Mouse (Mus musculus) liver, embryonic 12.5 days (tissue): Measurements from ENCODE around the gene Poldip2. TPM values are rescaled to one million over a fixed set of nuclear protein-coding genes. Genes with fewer than 3 reads are reported as not detected.

Experiments used
- ATAC-seq: fragments of 200-750 bp; cut with Nextera tagmentation; 2 replicates; pipeline ENCODE4 v1.8.0; 2017; ENCODE audit warnings: moderate number of reproducible peaks, mild to moderate bottlenecking, moderate library complexity
- H3K27ac ChIP-seq: fragments of 300-500 bp; sonication (generic); 2 replicates; pipeline ENCODE4 v1.5.1; 2016; ENCODE audit warnings: mild to moderate bottlenecking
- H3K27me3 ChIP-seq: fragments of 300-500 bp; sonication (generic); replicated peaks from 2 replicates; pipeline ENCODE4 v1.6.1; 2016; ENCODE audit warnings: mild to moderate bottlenecking, moderate library complexity
- H3K36me3 ChIP-seq: fragments of 300-500 bp; sonication (generic); 2 replicates; pipeline ENCODE4 v1.6.1; 2016; ENCODE audit warnings: mild to moderate bottlenecking, moderate library complexity
- H3K4me1 ChIP-seq: fragments of 300-500 bp; sonication (generic); 2 replicates; pipeline ENCODE4 v1.6.1; 2016
- H3K4me2 ChIP-seq: fragments of 300-500 bp; sonication (generic); 2 replicates; pipeline ENCODE4 v1.6.1; 2016; ENCODE audit warnings: mild to moderate bottlenecking, moderate library complexity
- H3K4me3 ChIP-seq: fragments of 300-500 bp; sonication (generic); 2 replicates; pipeline ENCODE4 v1.5.1; 2016; ENCODE audit warnings: mild to moderate bottlenecking, moderate library complexity
- H3K9ac ChIP-seq: fragments of 300-500 bp; sonication (generic); 2 replicates; pipeline ENCODE4 v1.6.1; 2016; ENCODE audit warnings: mild to moderate bottlenecking, moderate library complexity
- H3K9me3 ChIP-seq: fragments of 300-500 bp; sonication (generic); replicated peaks from 2 replicates; pipeline ENCODE4 v1.6.1; 2016; ENCODE audit warnings: mild to moderate bottlenecking, moderate library complexity
- WGBS: fragments of 180-500 bp; shearing (Covaris S2); methylation state at CpG from one replicate; pipeline ENCODE4 v1.1.7; 2016; ENCODE audit not compliant: insufficient replicate concordance; 5-methylcytosine and 5-hydroxymethylcytosine counted together
- polyA plus RNA-seq: library from polyadenylated mRNA; unstranded; fragments of >200 nt; fragmentation: Nextera tagmentation; extraction: Ambion mirVana; gene quantifications from 2 replicates; pipeline ENCODE4 v1.2.1, GENCODE M21; 2016

Gene Poldip2
- polyA plus RNA-seq: 96.0 and 96.7 TPM in 2 replicates

DNA sequence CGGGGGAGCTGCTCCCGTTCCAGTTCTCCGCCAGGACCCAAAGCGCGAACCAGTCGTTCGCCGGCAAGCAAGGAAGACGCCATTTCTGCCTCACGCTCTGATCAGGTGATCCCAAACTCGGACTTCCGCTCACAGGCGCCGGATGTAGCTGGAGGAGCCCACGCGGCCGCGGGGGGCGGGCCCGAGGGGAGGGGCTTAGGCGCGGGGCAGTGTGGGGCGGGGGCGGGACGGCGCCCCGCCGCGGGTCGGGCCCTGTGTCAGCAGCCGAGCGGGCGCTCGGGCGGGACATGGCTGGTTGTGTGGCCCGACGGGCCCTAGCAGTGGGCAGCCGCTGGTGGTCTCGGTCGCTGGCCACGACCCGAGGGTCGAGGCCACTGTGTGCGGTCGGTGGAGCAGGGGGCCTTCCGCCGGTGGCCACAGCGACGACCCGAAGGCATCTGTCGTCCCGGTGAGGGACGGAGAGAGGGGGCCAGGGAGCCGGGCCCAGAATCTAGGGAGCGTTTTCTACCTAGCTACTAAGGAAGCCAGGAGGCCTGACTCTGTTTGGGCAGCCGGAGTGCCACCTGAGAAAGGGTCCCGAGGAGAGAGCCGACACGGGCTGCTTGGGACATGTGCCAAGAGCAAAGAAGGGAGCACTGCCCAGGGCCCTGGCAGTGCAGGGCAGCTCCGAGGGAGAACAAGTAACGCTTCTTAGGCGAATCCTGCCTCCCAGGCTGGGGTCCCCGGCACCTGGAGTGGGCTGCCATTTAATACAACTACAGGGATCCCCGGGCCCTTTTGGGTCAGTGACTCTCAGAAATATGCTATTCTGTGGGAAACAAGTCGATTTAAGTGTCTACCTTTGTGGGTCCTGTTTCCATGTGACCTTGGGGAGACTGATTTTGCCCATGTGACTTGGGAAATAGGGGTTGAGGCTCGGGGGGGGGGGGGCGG is at the start of gene Poldip2, which contains the start of gene Tmem199:
Gene Poldip2, plus strand, starts transcription at position 169 of the 933 bp plus-strand sequence.
Gene Tmem199, minus strand, starts transcription at position 148 of the 933 bp plus-strand sequence.
- H3K27ac ChIP-seq: peak within 1 kb of the TSS; percentile 84
- peaks cover 62% of the 10 kb centered on the region for H3K36me3 ChIP-seq
- H3K9me3 ChIP-seq: no peaks in the 10 kb centered on the region
- peak within 1 kb of the TSS; percentile 95 for H3K9ac ChIP-seq
- H3K4me3 ChIP-seq: peak within 1 kb of the TSS; percentile 86
- no peaks in the 10 kb centered on the region for H3K27me3 ChIP-seq
- peak within 1 kb of the TSS; percentile 92 for H3K4me2 ChIP-seq
- under 1% methylated on average over 67 of the region's 67 CpGs for WGBS
- H3K4me1 ChIP-seq: peaks cover 25% of the 10 kb centered on the region
- peak; percentile 95 for ATAC-seq

DNA sequence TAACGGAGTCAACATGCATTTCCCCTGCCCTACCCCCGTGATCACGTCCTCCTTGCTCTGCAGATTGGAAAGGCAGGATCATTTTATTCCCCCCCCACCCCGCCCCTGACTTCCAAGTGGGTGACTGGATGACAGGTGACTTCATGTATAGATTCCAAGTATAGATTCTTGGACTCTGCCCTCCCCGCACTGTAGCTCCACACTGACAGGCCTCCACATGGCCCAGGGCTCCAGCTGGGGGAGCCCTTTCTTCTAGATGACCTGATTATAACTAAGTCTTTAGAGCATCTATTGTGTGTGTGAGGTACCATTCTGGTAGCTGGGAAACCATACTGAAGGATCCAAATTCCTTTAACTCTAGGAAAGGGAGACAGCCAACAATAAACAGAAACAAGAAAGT is 49.3 kb upstream of the Poldip2 start:
- Histone ChIP-seq H3K27ac (no peak overlapping the region), H3K9me3 (peaks cover 6% of the 10 kb centered on the region; the same call in 1 of the 2 replicates), H3K4me2 (no peak overlapping the region), H3K4me1 (peaks cover 48% of the 10 kb centered on the region), H3K4me3 (no peak overlapping the region), H3K36me3 (no peaks in the 10 kb centered on the region), H3K27me3 (no peaks in the 10 kb centered on the region), H3K9ac (no peak overlapping the region)
- no peak for ATAC-seq
- WGBS: 69% methylated on average over 5 of the region's 5 CpGs

DNA sequence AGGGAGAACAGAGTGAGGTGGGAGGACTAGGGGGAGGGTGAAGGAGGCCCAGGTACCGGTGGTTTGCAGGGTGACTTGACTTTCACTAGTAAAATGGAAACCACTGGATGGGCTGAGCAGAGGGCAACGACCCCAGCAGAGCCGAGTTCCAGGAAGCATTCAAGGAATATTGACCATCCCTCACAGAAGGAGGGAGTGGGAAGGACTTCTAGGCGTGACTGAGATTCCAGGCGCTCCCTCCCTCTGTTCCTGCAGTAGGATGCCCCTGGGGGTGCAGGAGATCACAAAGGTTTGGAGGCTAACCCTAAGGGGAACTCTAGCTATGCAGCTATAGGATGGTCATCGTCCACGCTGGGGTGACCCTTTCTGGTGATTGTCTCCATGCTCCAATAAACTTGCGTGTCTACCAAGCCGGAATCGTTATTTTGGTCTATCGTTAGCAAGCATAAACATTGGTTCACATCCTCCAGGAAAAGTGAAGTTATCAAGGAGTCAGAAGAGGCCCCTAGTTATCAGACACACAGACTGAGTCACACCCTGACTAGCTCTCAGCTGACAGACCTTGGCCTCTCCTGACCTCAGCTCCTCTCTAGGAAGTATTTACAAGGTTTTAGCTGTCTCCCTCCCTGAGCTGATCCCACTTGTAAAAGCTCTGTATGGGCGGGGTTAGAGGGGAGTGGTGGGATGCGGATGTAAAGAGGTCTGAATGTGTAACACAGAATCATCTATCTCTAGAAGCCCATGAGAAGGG is 48.5 kb upstream of the Poldip2 start:
- Histone ChIP-seq H3K4me2 (peak overlapping the region; percentile 37), H3K4me3 (no peak overlapping the region), H3K9me3 (peaks cover 6% of the 10 kb centered on the region; the same call in 1 of the 2 replicates), H3K27ac (no peak overlapping the region), H3K36me3 (no peaks in the 10 kb centered on the region), H3K27me3 (no peaks in the 10 kb centered on the region), H3K4me1 (peaks cover 48% of the 10 kb centered on the region), H3K9ac (no peak overlapping the region)
- 40% methylated on average over 13 of the region's 13 CpGs for WGBS
- ATAC-seq: no peak

DNA sequence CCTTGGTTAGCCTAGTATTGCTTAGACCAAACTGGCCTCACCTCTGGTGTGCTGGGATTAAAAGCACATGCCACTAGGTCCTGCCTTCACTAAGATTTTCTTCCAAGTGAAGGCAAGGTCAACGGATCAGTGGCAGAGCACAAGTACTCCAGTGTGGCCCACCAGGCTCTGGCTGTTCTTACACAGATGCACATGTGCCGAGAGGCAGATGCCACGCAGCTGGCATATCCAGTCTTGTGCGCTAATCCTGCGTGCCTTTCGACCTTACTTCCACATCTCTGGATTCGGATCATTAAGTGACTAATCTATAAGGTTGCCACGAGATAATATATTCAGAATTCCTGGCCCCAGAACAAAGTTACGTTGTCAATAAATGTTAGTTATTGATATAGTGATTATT is 46.9 kb upstream of the Poldip2 start:
- H3K4me2 ChIP-seq: peak overlapping the region; percentile 90

DNA sequence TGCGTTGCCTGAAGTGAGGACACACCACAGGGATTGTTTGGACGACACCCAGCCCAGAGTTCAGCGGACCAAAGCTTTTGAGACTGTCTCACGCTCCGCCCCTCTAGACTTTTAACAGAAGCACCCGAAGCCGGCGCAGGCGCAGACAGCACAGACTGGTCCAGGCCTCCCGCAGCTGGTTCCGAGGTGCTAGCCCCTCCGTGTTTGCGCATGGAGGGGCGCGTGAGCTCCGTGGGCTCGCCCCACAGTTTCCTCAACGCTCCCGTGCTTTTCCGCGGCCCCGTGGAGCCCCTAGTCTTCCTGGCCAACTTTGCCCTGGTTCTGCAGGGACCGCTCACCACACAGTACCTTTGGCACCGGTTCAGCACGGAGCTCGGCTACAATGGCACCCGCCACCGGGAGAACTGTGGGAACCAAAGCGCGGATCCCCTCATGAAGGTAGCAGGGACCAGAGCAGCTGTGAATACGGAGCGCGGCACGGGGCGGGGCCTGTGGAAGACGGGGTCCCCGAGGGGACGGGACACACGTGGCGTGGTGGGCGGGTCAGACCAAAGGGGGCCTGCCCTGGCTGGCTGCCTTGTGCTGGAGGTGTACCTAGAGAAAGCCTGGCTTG is 46.3 kb upstream of the Poldip2 start, which contains the start of gene Slc46a1:
Gene Slc46a1, plus strand, starts transcription at position 130 of the 613 bp plus-strand sequence.
- peak; percentile 86 for ATAC-seq
- Histone ChIP-seq H3K9ac (peak within 1 kb of the TSS; percentile 74), H3K4me3 (peak within 1 kb of the TSS; percentile 65), H3K27ac (peak within 1 kb of the TSS; percentile 81), H3K27me3 (no peaks in the 10 kb centered on the region), H3K36me3 (no peaks in the 10 kb centered on the region), H3K4me1 (peaks cover 48% of the 10 kb centered on the region), H3K9me3 (peaks cover 6% of the 10 kb centered on the region; the same call in 1 of the 2 replicates), H3K4me2 (peak within 1 kb of the TSS; percentile 90)
- WGBS: under 1% methylated on average over 41 of the region's 41 CpGs

More for the DNA sequence above, 46.9 kb upstream of the Poldip2 start:
- Histone ChIP-seq H3K9me3 (peaks cover 6% of the 10 kb centered on the region; the same call in 1 of the 2 replicates), H3K4me3 (peak overlapping the region; percentile 65), H3K27me3 (no peaks in the 10 kb centered on the region), H3K36me3 (no peaks in the 10 kb centered on the region), H3K9ac (no peak overlapping the region), H3K27ac (no peak overlapping the region), H3K4me1 (peaks cover 48% of the 10 kb centered on the region)
- WGBS: 51% methylated on average over 9 of the region's 9 CpGs
- ATAC-seq: no peak

DNA sequence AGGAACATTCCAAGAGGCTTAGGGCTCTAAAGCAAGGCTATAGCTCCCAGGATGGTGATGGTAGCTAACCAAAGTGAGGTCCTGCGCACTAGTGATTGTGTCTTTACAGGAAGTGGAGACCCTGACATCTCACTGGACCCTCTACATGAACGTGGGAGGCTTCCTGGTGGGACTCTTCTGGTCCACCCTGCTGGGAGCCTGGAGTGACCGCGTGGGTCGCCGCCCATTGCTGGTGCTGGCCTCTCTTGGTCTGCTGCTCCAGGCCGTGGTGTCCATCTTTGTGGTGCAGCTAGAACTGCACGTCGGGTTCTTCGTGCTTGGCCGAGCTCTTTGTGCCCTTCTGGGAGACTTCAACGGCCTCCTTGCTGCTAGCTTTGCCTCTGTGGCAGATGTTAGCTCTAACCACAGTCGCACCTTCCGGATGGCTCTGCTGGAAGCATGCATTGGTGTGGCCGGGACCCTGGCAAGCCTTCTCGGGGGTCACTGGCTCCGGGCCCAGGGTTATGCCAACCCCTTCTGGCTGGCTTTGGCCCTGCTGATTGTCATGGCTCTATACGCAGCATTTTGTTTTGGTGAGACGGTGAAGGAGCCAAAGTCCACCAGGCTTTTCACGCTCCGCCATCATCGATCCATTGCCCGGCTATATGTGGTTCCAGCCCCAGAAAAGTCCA is 45.6 kb upstream of the Poldip2 start:
- Histone ChIP-seq H3K4me3 (peak overlapping the region; percentile 65), H3K36me3 (no peaks in the 10 kb centered on the region), H3K9me3 (peaks cover 6% of the 10 kb centered on the region; the same call in 1 of the 2 replicates), H3K27ac (no peak overlapping the region), H3K4me1 (peaks cover 48% of the 10 kb centered on the region), H3K27me3 (no peaks in the 10 kb centered on the region), H3K4me2 (peak overlapping the region; percentile 90), H3K9ac (peak overlapping the region; percentile 74; the same call in 1 of the 2 replicates)
- 69% methylated on average over 23 of the region's 23 CpGs for WGBS
- ATAC-seq: peak; percentile 27; the same call in 1 of the 2 replicates

DNA sequence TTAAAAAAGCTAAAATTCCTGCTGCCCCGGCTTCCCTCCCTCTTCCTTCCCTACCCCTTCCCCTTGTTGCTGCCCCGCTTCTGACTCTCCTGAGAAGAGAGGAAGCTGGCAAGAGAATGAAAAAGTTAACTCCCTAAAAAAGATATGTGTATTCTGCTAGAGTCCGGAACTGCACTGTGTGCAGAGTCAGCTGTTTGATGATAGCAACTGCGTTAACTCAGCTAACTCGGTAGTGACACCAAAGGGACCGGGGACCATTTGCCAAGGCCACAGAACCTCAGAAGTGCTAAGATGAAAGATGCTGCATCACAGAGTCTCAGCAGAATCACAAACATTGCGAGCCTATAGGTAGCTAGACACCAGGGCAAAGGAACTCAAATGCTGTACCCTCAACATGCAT is 44.5 kb upstream of the Poldip2 start:
- 0 out of 2 replicates have a peak, but pooled peaks cover 2% of the 10 kb centered on the region for H3K27me3 ChIP-seq
- no peak overlapping the region for H3K9ac ChIP-seq
- no peak overlapping the region for H3K27ac ChIP-seq
- WGBS: 55% methylated on average over 7 of the region's 7 CpGs
- H3K9me3 ChIP-seq: no peaks in the 10 kb centered on the region
- no peak overlapping the region for H3K4me3 ChIP-seq
- H3K4me2 ChIP-seq: no peak overlapping the region
- no peaks in the 10 kb centered on the region for H3K36me3 ChIP-seq
- peaks cover 48% of the 10 kb centered on the region for H3K4me1 ChIP-seq
- ATAC-seq: no peak

DNA sequence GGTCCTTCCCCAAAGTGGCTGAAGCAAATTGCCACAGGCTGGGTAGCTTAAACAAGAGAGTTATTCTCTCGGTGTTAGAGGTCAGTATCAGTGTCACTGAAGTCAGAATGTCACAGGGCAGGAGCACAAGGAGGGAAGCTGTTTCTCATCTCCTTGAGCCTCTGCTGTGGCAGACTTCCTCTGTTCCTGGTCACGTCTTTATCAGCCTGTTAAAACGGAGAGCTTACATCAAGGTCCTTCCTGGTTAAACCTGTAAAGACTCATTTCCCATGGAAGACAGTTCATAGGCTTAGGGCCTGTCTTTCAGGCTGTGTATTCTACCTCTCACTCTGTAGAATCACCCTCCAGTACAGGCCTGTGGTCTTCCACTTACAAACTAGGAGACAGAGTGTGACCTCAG is 44.1 kb upstream of the Poldip2 start:
- H3K4me3 ChIP-seq: no peak overlapping the region
- H3K36me3 ChIP-seq: no peaks in the 10 kb centered on the region
- H3K27ac ChIP-seq: no peak overlapping the region
- H3K4me1 ChIP-seq: peaks cover 44% of the 10 kb centered on the region
- no peaks in the 10 kb centered on the region for H3K9me3 ChIP-seq
- 27% methylated on average over 3 of the region's 3 CpGs for whole genome bisulfite sequencing
- H3K4me2 ChIP-seq: no peak overlapping the region
- no peak overlapping the region for H3K9ac ChIP-seq
- H3K27me3 ChIP-seq: 0 out of 2 replicates have a peak, but pooled peaks cover 3% of the 10 kb centered on the region
- ATAC-seq: no peak

DNA sequence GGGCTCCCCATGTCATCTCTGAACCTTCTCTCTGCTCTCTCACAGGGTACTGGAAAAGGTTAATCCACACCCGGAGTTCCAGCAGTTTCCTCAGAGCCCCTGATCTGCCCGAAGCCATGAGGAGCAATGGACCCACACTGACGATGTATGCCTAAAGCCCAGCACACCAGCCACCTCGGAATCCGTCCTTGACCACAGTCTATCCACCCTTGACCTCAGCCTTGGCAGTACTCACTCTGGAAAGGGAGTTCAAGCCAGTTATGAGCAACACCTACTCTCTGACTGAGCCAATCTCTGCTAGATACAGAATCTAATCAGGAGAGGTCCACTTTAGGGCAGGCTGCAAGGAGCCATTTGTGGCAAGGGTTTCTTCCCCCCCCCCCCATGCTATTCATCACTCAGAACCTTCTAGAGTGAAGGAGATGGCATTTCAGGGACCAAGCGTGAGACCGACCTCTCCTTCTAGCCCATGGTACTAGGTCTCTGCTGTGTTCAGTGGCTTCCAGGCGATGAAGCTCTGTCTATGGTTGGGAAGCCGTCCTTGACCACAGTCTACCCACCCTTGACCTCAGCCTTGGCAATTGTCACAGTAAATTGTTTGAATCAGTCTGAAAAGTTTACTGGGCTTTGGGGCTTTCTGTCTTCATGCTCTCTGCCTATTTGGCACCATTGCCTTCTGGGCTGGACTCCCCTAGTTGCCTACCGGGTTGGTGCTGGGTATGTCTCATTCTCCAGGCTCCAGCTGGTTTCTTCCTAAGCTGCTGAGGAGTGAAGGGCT is 40.5 kb upstream of the Poldip2 start:
- peaks cover 8% of the 10 kb centered on the region for H3K4me1 ChIP-seq
- no peak for ATAC-seq
- no peak overlapping the region for H3K9ac ChIP-seq
- no peak overlapping the region for H3K27ac ChIP-seq
- H3K4me3 ChIP-seq: no peak overlapping the region
- no peak overlapping the region for H3K4me2 ChIP-seq
- 0 out of 2 replicates have a peak, but pooled peaks cover 3% of the 10 kb centered on the region for H3K27me3 ChIP-seq
- WGBS: 60% methylated on average over 10 of the region's 10 CpGs
- H3K9me3 ChIP-seq: no peaks in the 10 kb centered on the region
- no peaks in the 10 kb centered on the region for H3K36me3 ChIP-seq

DNA sequence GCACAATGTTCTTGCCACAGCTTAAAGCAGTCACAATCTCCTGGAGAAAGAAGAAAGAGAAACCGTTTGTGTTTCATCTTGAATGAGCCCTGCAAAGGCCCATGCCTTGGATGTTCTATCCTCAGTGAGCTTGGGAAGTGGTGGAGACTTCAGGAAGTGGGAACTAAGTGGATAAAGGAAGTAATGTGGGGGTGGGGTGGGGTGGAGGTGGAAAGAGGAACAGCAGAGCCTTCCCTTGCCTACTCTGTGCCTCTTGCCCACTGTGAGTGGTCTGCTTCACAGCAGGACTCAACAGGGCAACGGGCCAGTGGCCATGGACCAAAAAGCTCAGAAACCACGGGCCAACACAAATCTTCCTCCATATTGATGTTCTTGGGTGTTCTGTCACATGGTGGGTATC is 36.7 kb upstream of the Poldip2 start:
- Histone ChIP-seq H3K36me3 (no peaks in the 10 kb centered on the region), H3K4me2 (no peak overlapping the region), H3K27ac (no peak overlapping the region), H3K4me1 (no peaks in the 10 kb centered on the region), H3K9me3 (no peaks in the 10 kb centered on the region), H3K9ac (no peak overlapping the region), H3K27me3 (peaks cover 7% of the 10 kb centered on the region), H3K4me3 (no peak overlapping the region)
- ATAC-seq: no peak
- WGBS: 27% methylated on average over 3 of the region's 3 CpGs
